Mouse (Mus musculus) neural tube, embryonic 11.5 days (tissue): ENCODE results near the gene Tom1. TPM values are rescaled to one million over a fixed set of nuclear protein-coding genes. Genes with fewer than 3 reads are reported as not detected.
A peak's percentile ranks its signal among the peaks of the same experiment; 100 is the strongest.

Experiments used
- ATAC-seq: fragments of 200-750 bp; cut with Nextera tagmentation; 2 replicates; pipeline ENCODE4 v1.8.0; 2017; ENCODE audit warnings: moderate number of reproducible peaks, mild to moderate bottlenecking, moderate TSS enrichment, moderate library complexity; ENCODE audit not compliant: insufficient read depth, low FRiP score, low TSS enrichment
- DNase-seq: peaks from one replicate; pipeline ENCODE4 v3.0.0-alpha.2; 2015; ENCODE audit warnings: low spot score
- H3K27ac ChIP-seq: fragments of 300-500 bp; sonication (generic); 2 replicates; pipeline ENCODE4 v1.5.1; 2014; ENCODE audit warnings: low read depth, mild to moderate bottlenecking, low read length
- H3K27me3 ChIP-seq: fragments of 300-500 bp; sonication (generic); 2 replicates; pipeline ENCODE4 v1.6.1; 2014; ENCODE audit warnings: mild to moderate bottlenecking, low read length, mixed read lengths; ENCODE audit not compliant: control insufficient read depth, insufficient read depth
- H3K36me3 ChIP-seq: fragments of 300-500 bp; sonication (generic); 2 replicates; pipeline ENCODE4 v1.6.1; 2014; ENCODE audit warnings: mild to moderate bottlenecking, low read length, moderate library complexity, mixed read lengths; ENCODE audit not compliant: control insufficient read depth, insufficient read depth
- H3K4me1 ChIP-seq: fragments of 300-500 bp; sonication (generic); 2 replicates; pipeline ENCODE4 v1.6.1; 2014; ENCODE audit warnings: low read length, mixed read lengths; ENCODE audit not compliant: control insufficient read depth, insufficient read depth
- H3K4me2 ChIP-seq: fragments of 300-500 bp; sonication (generic); 2 replicates; pipeline ENCODE4 v1.6.1; 2014; ENCODE audit warnings: low read depth, mild to moderate bottlenecking, moderate library complexity
- H3K4me3 ChIP-seq: fragments of 300-500 bp; sonication (generic); 2 replicates; pipeline ENCODE4 v1.5.1; 2014; ENCODE audit warnings: low read depth, low read length
- H3K9ac ChIP-seq: fragments of 300-500 bp; sonication (generic); 2 replicates; pipeline ENCODE4 v1.6.1; 2014; ENCODE audit warnings: mild to moderate bottlenecking, low read length
- H3K9me3 ChIP-seq: fragments of 300-500 bp; sonication (generic); 2 replicates; pipeline ENCODE4 v1.6.1; 2016; ENCODE audit warnings: low read length; ENCODE audit not compliant: control insufficient read depth
- WGBS: fragments of 180-500 bp; shearing (Covaris S2); extraction: QIAGEN DNeasy Blood & Tissue Kit; methylation state at CpG from one replicate; pipeline ENCODE4 v1.1.7; 2014; 5-methylcytosine and 5-hydroxymethylcytosine counted together
- polyA plus RNA-seq: library from polyadenylated mRNA; unstranded; fragments of >200 nt; fragmentation: Nextera tagmentation; extraction: Ambion mirVana; gene quantifications from 2 replicates; pipeline ENCODE4 v1.2.1, GENCODE M21; 2014

Tom1 gene
- polyA plus RNA-seq, 1 experiment from 2014 or later, result 38.6 TPM

DNA sequence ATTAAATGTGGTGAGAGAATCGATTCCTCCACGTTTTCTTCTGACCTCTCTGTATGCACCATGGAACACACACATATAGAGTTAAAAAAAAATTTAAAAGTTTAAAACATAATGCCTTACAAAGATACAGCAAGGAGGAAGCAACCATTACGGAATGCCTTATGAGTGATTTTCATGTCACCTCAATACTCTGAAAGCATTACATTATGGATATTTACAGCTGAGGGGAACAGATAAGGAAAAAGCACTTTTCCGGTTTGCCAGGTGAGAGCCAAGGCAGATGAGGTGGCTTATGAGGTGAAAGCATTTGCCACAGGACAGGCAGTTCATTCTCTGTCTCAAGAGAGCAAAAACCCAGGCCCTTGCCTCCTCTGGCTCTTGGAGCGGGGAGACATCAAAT lies 544 bp upstream of the Tom1 start:
- 79% methylated on average over 5 of the region's 5 CpGs for WGBS
- H3K4me3 ChIP-seq, result peak overlapping the region; percentile 59; the same call in 1 of the 2 replicates
- DNase-seq, result no peak
- H3K9ac ChIP-seq, result no peak overlapping the region
- H3K9me3 ChIP-seq, result no peaks in the 10 kb centered on the region
- H3K27me3 ChIP-seq, result no peaks in the 10 kb centered on the region
- H3K36me3 ChIP-seq, result peaks cover 4% of the 10 kb centered on the region; the same call in 1 of the 2 replicates
- 0 out of 2 replicates have a peak, but pooled peaks cover 4% of the 10 kb centered on the region for H3K4me1 ChIP-seq
- H3K27ac ChIP-seq, result no peak overlapping the region
- ATAC-seq, result no peak
- peak overlapping the region; percentile 37; the same call in 1 of the 2 replicates for H3K4me2 ChIP-seq

DNA sequence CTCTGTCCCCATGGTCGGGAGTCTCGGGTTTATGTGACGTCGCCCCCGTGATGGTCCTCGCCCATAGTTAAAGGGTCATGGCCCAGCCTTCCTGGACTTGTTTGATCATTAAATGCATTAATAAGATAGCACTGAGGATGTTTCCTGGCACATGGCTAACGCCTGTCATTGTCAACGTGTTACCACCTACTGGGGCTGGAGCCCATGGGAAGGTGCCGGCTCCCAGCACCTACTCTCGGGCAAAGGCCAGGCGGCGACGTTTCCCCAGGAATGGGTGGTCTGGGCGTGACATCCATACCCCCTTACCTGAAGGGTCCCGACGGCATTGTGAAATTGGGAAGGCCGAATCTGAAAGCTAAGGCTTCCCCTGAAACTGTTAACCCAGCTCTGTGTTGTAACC lies 780 bp downstream of the Tom1 start:
- H3K27ac ChIP-seq, result no peak overlapping the region
- H3K4me2 ChIP-seq, result peak overlapping the region; percentile 82
- no peaks in the 10 kb centered on the region for H3K27me3 ChIP-seq
- 0 out of 2 replicates have a peak, but pooled peaks cover 4% of the 10 kb centered on the region for H3K4me1 ChIP-seq
- no peak for DNase-seq
- H3K36me3 ChIP-seq, result peaks cover 4% of the 10 kb centered on the region; the same call in 1 of the 2 replicates
- WGBS, result 4% methylated on average over 17 of the region's 17 CpGs
- ATAC-seq, result no peak
- H3K4me3 ChIP-seq, result peak overlapping the region; percentile 59
- peak overlapping the region; percentile 54 for H3K9ac ChIP-seq
- no peaks in the 10 kb centered on the region for H3K9me3 ChIP-seq

DNA sequence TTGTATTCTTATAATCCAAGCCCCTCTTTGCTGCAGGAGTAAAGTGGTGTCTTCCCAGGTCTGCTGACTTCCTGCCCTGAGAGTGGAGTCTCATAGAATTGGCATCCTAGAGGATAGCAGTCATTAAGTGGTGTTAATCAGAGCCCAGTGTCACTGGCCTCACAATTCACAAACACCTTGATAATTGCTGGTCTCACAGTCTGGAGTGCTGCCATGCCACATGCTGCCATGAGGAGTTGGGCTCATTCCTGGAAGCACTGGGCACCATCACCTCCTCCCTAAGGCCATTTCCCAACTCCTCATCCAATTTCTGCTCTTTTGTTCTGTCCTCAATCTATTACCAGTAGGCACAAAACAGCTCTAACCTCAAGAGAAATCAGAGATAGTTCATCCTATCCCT lies 2.1 kb downstream of the Tom1 start:
- H3K4me3 ChIP-seq, result no peak overlapping the region
- no peaks in the 10 kb centered on the region for H3K27me3 ChIP-seq
- 0 out of 2 replicates have a peak, but pooled peaks cover 4% of the 10 kb centered on the region for H3K4me1 ChIP-seq
- no peaks in the 10 kb centered on the region for H3K36me3 ChIP-seq
- no peaks in the 10 kb centered on the region for H3K9me3 ChIP-seq
- H3K9ac ChIP-seq, result no peak overlapping the region
- no peak overlapping the region for H3K4me2 ChIP-seq
- H3K27ac ChIP-seq, result no peak overlapping the region
- ATAC-seq (no peak), DNase-seq (no peak)

- ATAC-seq, result no peak
- Histone ChIP-seq H3K9me3 (no peaks in the 10 kb centered on the region), H3K4me3 (no peak overlapping the region), H3K27ac (no peak overlapping the region), H3K36me3 (no peaks in the 10 kb centered on the region), H3K27me3 (no peaks in the 10 kb centered on the region), H3K4me2 (no peak overlapping the region), H3K9ac (no peak overlapping the region), H3K4me1 (0 out of 2 replicates have a peak, but pooled peaks cover 4% of the 10 kb centered on the region)
- no peak for DNase-seq
These were observed 5.0 kb downstream of the Tom1 start for GRCm38 (mm10) chr8:75038497-75038896.

- no peaks in the 10 kb centered on the region for H3K27me3 ChIP-seq
- WGBS, result 84% methylated on average over 1 of the region's 1 CpGs
- H3K27ac ChIP-seq, result no peak overlapping the region
- no peaks in the 10 kb centered on the region for H3K4me1 ChIP-seq
- H3K9ac ChIP-seq, result no peak overlapping the region
- H3K36me3 ChIP-seq, result no peaks in the 10 kb centered on the region
- no peak overlapping the region for H3K4me3 ChIP-seq
- no peak overlapping the region for H3K4me2 ChIP-seq
- no peak for DNase-seq
- no peaks in the 10 kb centered on the region for H3K9me3 ChIP-seq
- ATAC-seq, result no peak
These were observed 6.2 kb downstream of the Tom1 start for GRCm38 (mm10) chr8:75039754-75040153.

DNA sequence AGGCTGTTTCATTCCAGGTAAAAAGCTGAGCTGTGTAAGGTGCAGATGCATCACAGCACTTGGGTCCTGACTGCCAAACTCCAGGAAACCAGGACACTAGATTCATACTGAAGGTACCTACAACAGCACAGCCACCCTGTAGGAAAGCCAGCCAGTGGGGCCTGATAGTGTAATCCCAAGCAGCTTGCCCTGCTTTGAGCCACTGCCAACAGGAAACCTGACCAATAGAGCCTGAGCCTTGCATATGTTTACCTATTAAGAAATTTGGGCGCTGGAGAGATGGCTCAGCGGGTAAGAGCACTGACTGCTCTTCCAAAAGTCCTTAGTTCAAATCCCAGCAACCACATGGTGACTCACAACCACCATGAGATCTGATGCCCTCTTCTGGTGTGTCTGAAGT lies 8.7 kb downstream of the Tom1 start:
- Histone ChIP-seq H3K27ac (no peak overlapping the region), H3K9ac (no peak overlapping the region)

GRCm38 (mm10) chr8:75042974-75043373 lies 9.5 kb downstream of the Tom1 start:
- Histone ChIP-seq H3K9me3 (no peaks in the 10 kb centered on the region), H3K4me1 (no peaks in the 10 kb centered on the region), H3K9ac (no peak overlapping the region), H3K4me2 (no peak overlapping the region), H3K4me3 (no peak overlapping the region), H3K36me3 (no peaks in the 10 kb centered on the region), H3K27ac (no peak overlapping the region), H3K27me3 (no peaks in the 10 kb centered on the region)
- WGBS, result 75% methylated on average over 1 of the region's 1 CpGs
- ATAC-seq, result no peak
- DNase-seq, result no peak

More for the DNA sequence above, 8.7 kb downstream of the Tom1 start:
- Histone ChIP-seq H3K4me3 (no peak overlapping the region), H3K36me3 (no peaks in the 10 kb centered on the region), H3K4me2 (no peak overlapping the region), H3K4me1 (no peaks in the 10 kb centered on the region), H3K9me3 (no peaks in the 10 kb centered on the region), H3K27me3 (no peaks in the 10 kb centered on the region)
- ATAC-seq (no peak), DNase-seq (no peak)
- 95% methylated on average over 2 of the region's 2 CpGs for WGBS

DNA sequence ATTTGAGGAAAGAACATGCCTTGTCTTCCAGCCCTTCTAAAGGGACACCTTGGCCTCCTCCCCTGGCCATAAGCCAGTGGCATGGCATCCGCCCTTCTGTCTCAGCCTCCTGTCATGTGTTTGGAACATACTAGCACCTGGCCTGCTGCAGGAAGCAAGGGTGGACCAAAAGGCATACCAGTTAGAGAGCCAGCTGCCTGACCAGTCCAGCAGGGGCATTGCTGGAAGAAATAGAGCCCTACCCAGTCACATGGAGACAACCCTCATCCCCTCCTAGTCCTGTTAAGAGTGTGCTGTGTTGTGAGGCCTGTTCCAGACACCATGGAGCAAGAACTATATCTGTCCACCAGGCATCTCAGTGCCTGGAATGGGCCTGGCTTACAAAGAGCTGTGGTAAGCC lies 12.8 kb downstream of the Tom1 start:
- ATAC-seq (no peak), DNase-seq (no peak)
- Histone ChIP-seq H3K4me3 (no peak overlapping the region), H3K9me3 (no peaks in the 10 kb centered on the region), H3K27ac (no peak overlapping the region), H3K27me3 (no peaks in the 10 kb centered on the region), H3K9ac (no peak overlapping the region), H3K4me2 (no peak overlapping the region), H3K4me1 (no peaks in the 10 kb centered on the region), H3K36me3 (no peaks in the 10 kb centered on the region)
- 87% methylated on average over 1 of the region's 1 CpGs for WGBS

GRCm38 (mm10) chr8:75047784-75048183 lies 14.3 kb downstream of the Tom1 start:
- WGBS, result 84% methylated on average over 3 of the region's 3 CpGs
- no peak overlapping the region for H3K4me2 ChIP-seq
- DNase-seq (no peak), ATAC-seq (no peak)
- no peak overlapping the region for H3K4me3 ChIP-seq
- H3K36me3 ChIP-seq, result no peaks in the 10 kb centered on the region
- H3K27me3 ChIP-seq, result no peaks in the 10 kb centered on the region
- no peak overlapping the region for H3K9ac ChIP-seq
- no peaks in the 10 kb centered on the region for H3K4me1 ChIP-seq
- H3K9me3 ChIP-seq, result no peaks in the 10 kb centered on the region
- no peak overlapping the region for H3K27ac ChIP-seq
